Mouse (Mus musculus) kidney, postnatal 0 days (tissue): Measurements from ENCODE around the gene Stk11. TPM values are rescaled to one million over a fixed set of nuclear protein-coding genes. Genes with fewer than 3 reads are reported as not detected.

Experiments
- ATAC-seq: fragments of 200-750 bp; cut with Nextera tagmentation; replicated peaks from 2 replicates; pipeline ENCODE4 v1.8.0; 2017; ENCODE audit warnings: low read depth, moderate number of reproducible peaks, moderate TSS enrichment, moderate library complexity; ENCODE audit not compliant: low FRiP score
- DNase-seq: peaks from one replicate; pipeline ENCODE4 v3.0.0-alpha.2; 2016; ENCODE audit warnings: low spot score
- H3K27ac ChIP-seq: fragments of 300-500 bp; sonication (generic); 2 replicates; pipeline ENCODE4 v1.5.1; 2014; ENCODE audit warnings: mild to moderate bottlenecking
- H3K27me3 ChIP-seq: fragments of 300-500 bp; sonication (generic); 2 replicates; pipeline ENCODE4 v1.6.1; 2014; ENCODE audit warnings: low read length, mixed read lengths; ENCODE audit not compliant: insufficient read depth
- H3K36me3 ChIP-seq: fragments of 300-500 bp; sonication (generic); 2 replicates; pipeline ENCODE4 v1.6.1; 2014; ENCODE audit warnings: low read length, mixed read lengths; ENCODE audit not compliant: insufficient read depth
- H3K4me1 ChIP-seq: fragments of 300-500 bp; sonication (generic); replicated peaks from 2 replicates; pipeline ENCODE4 v1.6.1; 2014; ENCODE audit warnings: antibody characterized with exemption, low read length, mixed read lengths; ENCODE audit not compliant: insufficient read depth
- H3K4me2 ChIP-seq: fragments of 300-500 bp; sonication (generic); 2 replicates; pipeline ENCODE4 v1.6.1; 2014; ENCODE audit warnings: mild to moderate bottlenecking, low read length, moderate library complexity, mixed read lengths
- H3K4me3 ChIP-seq: fragments of 300-500 bp; sonication (generic); replicated peaks from 2 replicates; pipeline ENCODE4 v1.5.1; 2014; ENCODE audit warnings: low read depth, low read length
- H3K9ac ChIP-seq: fragments of 300-500 bp; sonication (generic); 2 replicates; pipeline ENCODE4 v1.6.1; 2014; ENCODE audit warnings: low read depth, low read length
- H3K9me3 ChIP-seq: fragments of 300-500 bp; sonication (generic); replicated peaks from 2 replicates; pipeline ENCODE4 v1.6.1; 2016; ENCODE audit warnings: low read length, inconsistent platforms, mixed read lengths
- CTCF ChIP-seq: IDR thresholded peaks from 2 replicates; pipeline ENCODE4 v1.5.1; 2016; ENCODE audit warnings: antibody characterized with exemption, low read depth, mild to moderate bottlenecking, moderate library complexity
- WGBS: fragments of 180-500 bp; shearing (Covaris S2); extraction: QIAGEN DNeasy Blood & Tissue Kit; methylation state at CpG from one replicate; pipeline ENCODE4 v1.1.7; 2014; 5-methylcytosine and 5-hydroxymethylcytosine counted together
- polyA plus RNA-seq: library from polyadenylated mRNA; unstranded; fragments of >200 nt; fragmentation: Nextera tagmentation; extraction: Ambion mirVana; gene quantifications from 2 replicates; pipeline ENCODE4 v1.2.1, GENCODE M21; 2015

The Stk11 gene
- polyA plus RNA-seq, 1 experiment from 2014 or later, result 14.2 TPM

GRCm38 (mm10) chr10:80107678-80108077 is 7.9 kb upstream of the Stk11 start:
- Histone ChIP-seq H3K4me3 (no peak overlapping the region), H3K9ac (no peak overlapping the region), H3K27ac (no peak overlapping the region), H3K36me3 (no peaks in the 10 kb centered on the region), H3K4me2 (no peak overlapping the region), H3K9me3 (no peaks in the 10 kb centered on the region), H3K4me1 (no peaks in the 10 kb centered on the region; the same call in 1 of the 2 replicates), H3K27me3 (no peaks in the 10 kb centered on the region)
- 58% methylated on average over 6 of the region's 6 CpGs for WGBS
- no peak for DNase-seq
- ATAC-seq, result no peak; the same call in 1 of the 2 replicates
- no peak for TF ChIP-seq CTCF

- Histone ChIP-seq H3K4me2 (peak overlapping the region; percentile 54), H3K27me3 (no peaks in the 10 kb centered on the region), H3K27ac (peak overlapping the region; percentile 92), H3K9ac (peak overlapping the region; percentile 53), H3K4me1 (peaks cover 21% of the 10 kb centered on the region; the same call in 1 of the 2 replicates), H3K9me3 (no peaks in the 10 kb centered on the region), H3K36me3 (no peaks in the 10 kb centered on the region), H3K4me3 (peak overlapping the region; percentile 38)
- DNase-seq (peak; percentile 98), ATAC-seq (peak; percentile 62)
- WGBS, result 3% methylated on average over 27 of the region's 27 CpGs
- TF ChIP-seq CTCF, result peak; percentile 96
Measured at GRCm38 (mm10) chr10:80114341-80115284, 990 bp upstream of the Stk11 start.

GRCm38 (mm10) chr10:80115944-80116335 is 337 bp downstream of the Stk11 start:
- Histone ChIP-seq H3K9ac (peak overlapping the region; percentile 97), H3K36me3 (no peaks in the 10 kb centered on the region), H3K4me1 (peaks cover 21% of the 10 kb centered on the region; the same call in 1 of the 2 replicates), H3K4me2 (peak overlapping the region; percentile 92), H3K4me3 (peak overlapping the region; percentile 94), H3K27me3 (no peaks in the 10 kb centered on the region), H3K27ac (peak overlapping the region; percentile 81), H3K9me3 (no peaks in the 10 kb centered on the region)
- TF ChIP-seq CTCF, result no peak; the same call in 1 of the 2 replicates
- ATAC-seq (no peak), DNase-seq (no peak)
- WGBS, result under 1% methylated on average over 58 of the region's 63 CpGs

DNA sequence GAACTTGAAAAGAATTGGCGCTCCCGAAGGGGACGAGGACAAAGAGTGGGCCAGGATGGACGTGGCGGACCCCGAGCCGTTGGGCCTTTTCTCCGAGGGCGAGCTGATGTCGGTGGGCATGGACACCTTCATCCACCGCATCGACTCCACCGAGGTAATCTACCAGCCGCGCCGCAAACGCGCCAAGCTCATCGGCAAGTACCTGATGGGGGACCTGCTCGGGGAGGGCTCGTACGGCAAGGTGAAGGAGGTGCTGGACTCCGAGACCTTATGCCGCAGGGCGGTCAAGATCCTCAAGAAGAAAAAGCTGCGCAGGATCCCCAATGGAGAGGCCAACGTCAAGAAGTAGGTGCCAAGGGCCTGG is 942 bp downstream of the Stk11 start:
- ATAC-seq, result no peak

DNA sequence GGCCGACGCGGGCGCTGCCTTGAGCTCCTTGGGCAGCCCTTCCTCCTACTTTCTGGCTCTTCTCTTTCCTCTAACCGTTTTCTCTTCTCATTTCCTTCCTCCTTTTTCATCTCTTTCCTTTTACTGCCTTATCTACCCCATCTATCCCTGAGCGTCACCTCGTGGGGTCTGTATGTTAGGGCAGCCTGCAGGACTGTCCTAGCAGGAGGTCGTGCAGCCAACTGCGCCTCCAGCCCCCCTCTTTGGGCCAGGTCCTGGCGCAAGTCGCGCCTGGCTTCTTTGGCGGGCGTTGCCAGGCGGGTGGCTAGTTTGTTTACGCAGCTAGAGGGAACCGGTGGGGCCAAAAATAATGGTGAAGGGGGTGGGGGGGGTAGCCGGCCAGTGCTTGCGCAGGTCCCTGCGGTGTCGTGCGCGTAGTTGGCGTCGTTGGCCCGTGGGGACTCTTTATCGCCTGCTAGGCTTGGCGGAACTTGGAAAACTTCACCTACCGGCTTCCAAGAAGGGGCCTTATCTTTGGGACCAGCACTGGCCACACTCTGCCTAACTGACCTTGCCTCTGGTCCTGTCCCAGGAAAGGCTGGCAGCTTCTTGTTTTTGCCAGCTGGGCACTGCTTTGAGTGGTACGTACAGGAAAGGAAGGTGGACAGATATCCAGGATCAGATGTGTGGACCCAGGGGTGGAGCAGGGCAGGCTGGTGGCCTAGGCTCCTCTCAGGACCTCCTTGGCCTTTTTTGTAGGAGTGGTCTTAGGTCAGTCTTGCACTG is 1.5 kb downstream of the Stk11 start:
- ATAC-seq (no peak), DNase-seq (peak; percentile 35)
- TF ChIP-seq CTCF, result peak; percentile 15; the same call in 1 of the 2 replicates
- Histone ChIP-seq H3K9ac (peak overlapping the region; percentile 97), H3K4me2 (peak overlapping the region; percentile 92), H3K4me1 (peaks cover 21% of the 10 kb centered on the region; the same call in 1 of the 2 replicates), H3K27me3 (no peaks in the 10 kb centered on the region), H3K4me3 (peak overlapping the region; percentile 94), H3K9me3 (no peaks in the 10 kb centered on the region), H3K36me3 (0 out of 2 replicates have a peak, but pooled peaks cover 7% of the 10 kb centered on the region), H3K27ac (peak overlapping the region; percentile 54)
- WGBS, result 3% methylated on average over 30 of the region's 30 CpGs

More for the DNA sequence above, 942 bp downstream of the Stk11 start:
- Histone ChIP-seq H3K4me1 (peaks cover 21% of the 10 kb centered on the region; the same call in 1 of the 2 replicates), H3K27ac (peak overlapping the region; percentile 54), H3K9ac (peak overlapping the region; percentile 97), H3K9me3 (no peaks in the 10 kb centered on the region), H3K27me3 (no peaks in the 10 kb centered on the region), H3K4me3 (peak overlapping the region; percentile 94), H3K36me3 (0 out of 2 replicates have a peak, but pooled peaks cover under 1% of the 10 kb centered on the region), H3K4me2 (peak overlapping the region; percentile 92)
- no peak for DNase-seq
- TF ChIP-seq CTCF, result no peak
- under 1% methylated on average over 27 of the region's 27 CpGs for WGBS

- Histone ChIP-seq H3K4me3 (peak overlapping the region; percentile 94), H3K27ac (no peak overlapping the region), H3K9me3 (no peaks in the 10 kb centered on the region), H3K4me1 (peaks cover 21% of the 10 kb centered on the region; the same call in 1 of the 2 replicates), H3K4me2 (peak overlapping the region; percentile 92), H3K36me3 (0 out of 2 replicates have a peak, but pooled peaks cover 7% of the 10 kb centered on the region), H3K27me3 (no peaks in the 10 kb centered on the region), H3K9ac (peak overlapping the region; percentile 97)
- TF ChIP-seq CTCF, result no peak
- no peak for ATAC-seq
- no peak for DNase-seq
- WGBS, result 32% methylated on average over 1 of the region's 1 CpGs
Measured at GRCm38 (mm10) chr10:80117736-80118135, 2.1 kb downstream of the Stk11 start.
